Mouse (Mus musculus): Measurements from ENCODE around the gene Mark3. TPM values are rescaled to one million over a fixed set of nuclear protein-coding genes. Genes with fewer than 3 reads are reported as not detected.
A peak's percentile ranks its signal among the peaks of the same experiment; 100 is the strongest.

Gene Mark3
- polyA plus RNA-seq (2016; fragmentation: Nextera tagmentation; extraction: Ambion mirVana): 73.1 and 82.3 TPM in 2 replicates

DNA sequence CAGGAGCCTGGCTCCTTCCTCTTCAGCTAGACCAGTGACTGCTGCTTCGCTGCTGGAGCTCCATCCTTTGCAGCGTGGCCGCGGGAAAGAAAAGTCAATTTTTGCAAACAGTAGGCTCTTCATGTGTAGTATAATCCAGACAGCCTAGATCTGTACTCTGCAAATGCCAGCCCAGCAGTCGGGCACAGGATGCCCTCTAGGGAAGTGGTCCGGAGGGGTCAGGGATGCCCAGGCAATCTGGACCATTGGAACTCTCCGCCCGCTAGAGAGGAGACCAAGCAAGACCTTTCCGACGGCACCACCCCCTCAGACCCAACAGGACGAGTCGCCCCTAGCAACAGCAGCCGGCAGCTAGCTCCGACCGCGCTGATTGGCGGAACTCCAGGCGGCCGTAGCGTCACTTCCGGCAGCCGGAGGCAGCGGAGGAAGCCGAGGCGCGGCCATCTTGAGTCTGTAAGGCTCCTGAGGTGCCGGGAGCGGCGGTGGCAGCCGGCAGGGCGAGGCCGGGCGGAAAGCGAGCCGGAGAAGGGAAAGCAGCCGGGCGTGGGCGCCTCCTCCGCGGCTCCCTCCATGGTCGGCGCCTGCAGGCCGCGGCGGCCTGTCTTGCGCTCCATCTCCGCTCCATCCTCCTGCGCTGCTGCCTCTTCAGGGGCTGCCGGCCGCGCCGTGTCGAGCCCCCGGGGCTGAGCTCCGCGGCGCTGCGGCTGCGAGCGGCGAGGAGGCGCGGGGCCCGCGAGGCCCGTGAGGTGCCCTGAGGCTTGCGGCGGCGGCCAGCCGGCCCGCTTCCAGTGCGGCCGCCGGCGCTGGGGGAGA lies at the start of gene Mark3:
Gene Mark3, plus strand, starts transcription at position 450 of the 813 bp plus-strand sequence.
- Histone ChIP-seq H3K27ac (peak within 1 kb of the TSS; percentile 93), H3K36me3 (replicated peaks) (no peaks in the 10 kb centered on the region), H3K4me2 (peak within 1 kb of the TSS; percentile 96), H3K27me3 (no peaks in the 10 kb centered on the region; the same call in 1 of the 2 replicates), H3K9ac (peak within 1 kb of the TSS; percentile 100), H3K9me3 (no peaks in the 10 kb centered on the region), H3K4me1 (peaks cover 26% of the 10 kb centered on the region), H3K4me3 (replicated peaks) (peak within 1 kb of the TSS; percentile 100)
- peak; percentile 98 for ATAC-seq (ENCODE audit: low FRiP score)
- under 1% methylated on average over 53 of the region's 75 CpGs for WGBS

DNA sequence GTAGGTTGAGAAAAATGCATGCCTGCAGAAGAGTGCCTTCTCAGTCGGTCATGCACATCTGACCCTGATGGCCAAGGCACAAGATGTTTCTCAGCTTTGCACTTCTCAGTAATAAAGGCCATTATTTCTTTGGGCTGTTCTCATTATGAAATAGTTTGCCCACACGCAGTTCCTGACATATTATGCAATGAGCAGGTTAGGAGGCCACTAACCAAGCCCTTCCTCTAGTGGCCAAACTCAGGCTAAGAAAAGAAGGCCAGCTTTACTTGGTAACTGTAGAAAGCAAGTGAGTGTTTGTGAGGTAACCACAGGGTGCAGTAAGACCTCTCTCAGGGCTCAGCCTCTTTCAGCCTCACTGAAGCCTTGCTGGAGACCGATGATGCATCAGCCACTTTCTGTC lies 49.4 kb upstream of the Mark3 start:
- Histone ChIP-seq H3K9me3 (peaks cover 15% of the 10 kb centered on the region; the same call in 1 of the 2 replicates), H3K27ac (no peak overlapping the region), H3K4me2 (no peak overlapping the region), H3K4me1 (no peaks in the 10 kb centered on the region), H3K9ac (no peak overlapping the region), H3K27me3 (no peaks in the 10 kb centered on the region), H3K36me3 (replicated peaks) (no peaks in the 10 kb centered on the region), H3K4me3 (replicated peaks) (no peak overlapping the region)
- WGBS: 84% methylated on average over 3 of the region's 3 CpGs
- no peak for ATAC-seq (ENCODE audit: low FRiP score)

DNA sequence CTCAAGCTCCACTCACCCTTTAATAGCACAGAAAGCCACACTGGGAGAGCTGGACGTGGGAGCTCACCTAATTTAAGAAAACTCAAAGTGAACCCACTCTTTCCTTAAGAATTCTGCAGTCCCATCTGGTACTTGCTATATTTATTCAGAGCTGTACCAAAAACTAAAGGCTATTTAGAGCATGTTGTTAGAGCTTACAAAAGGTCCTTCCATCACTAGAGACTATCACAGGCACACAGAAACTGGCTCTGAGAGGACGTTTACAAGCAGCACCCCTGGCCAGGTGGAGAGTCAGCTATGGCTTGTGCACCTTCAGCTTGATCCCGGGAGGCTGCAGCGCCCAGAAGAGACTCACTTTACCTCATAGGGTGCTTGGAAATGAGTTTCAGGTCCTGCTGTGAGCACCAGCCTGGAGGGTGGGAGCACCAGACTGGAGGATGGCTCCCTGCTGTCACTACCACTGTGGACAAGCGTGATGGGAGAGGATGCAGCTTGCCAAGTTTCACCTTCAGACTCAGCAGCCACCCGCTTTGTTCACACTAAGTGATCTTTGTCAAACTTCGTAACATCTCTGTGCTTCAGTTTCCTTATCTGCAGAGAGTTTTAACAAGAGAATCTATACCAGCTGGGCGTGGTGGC lies 46.6 kb upstream of the Mark3 start:
- H3K36me3 ChIP-seq (replicated peaks): no peaks in the 10 kb centered on the region
- no peak overlapping the region for H3K27ac ChIP-seq
- peaks cover 4% of the 10 kb centered on the region; the same call in 1 of the 2 replicates for H3K9me3 ChIP-seq
- H3K4me3 ChIP-seq (replicated peaks): no peak overlapping the region
- WGBS: 63% methylated on average over 8 of the region's 8 CpGs
- no peak for ATAC-seq (ENCODE audit: low FRiP score)
- no peak overlapping the region for H3K4me2 ChIP-seq
- H3K27me3 ChIP-seq: no peaks in the 10 kb centered on the region
- H3K4me1 ChIP-seq: no peaks in the 10 kb centered on the region
- no peak overlapping the region for H3K9ac ChIP-seq

DNA sequence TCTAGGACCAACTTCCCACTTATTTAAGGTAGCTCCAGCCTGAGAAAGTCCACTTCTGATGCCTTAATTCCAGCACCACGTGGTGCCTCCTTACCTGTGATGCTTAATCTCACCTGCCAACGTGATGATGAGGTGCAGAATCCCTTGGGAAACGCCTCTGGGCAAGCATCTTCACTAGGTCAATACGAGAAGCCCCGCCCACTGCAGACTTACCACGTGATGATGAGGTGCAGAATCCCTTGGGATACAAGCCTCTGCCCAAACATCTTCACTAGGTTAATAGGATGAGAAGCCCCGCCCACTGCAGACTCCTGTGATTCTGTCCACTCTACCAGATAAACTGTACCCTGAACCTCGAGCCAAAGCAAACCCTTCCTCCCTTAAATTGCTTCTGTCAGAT lies 45.1 kb upstream of the Mark3 start:
- no peaks in the 10 kb centered on the region for H3K36me3 ChIP-seq (replicated peaks)
- H3K4me3 ChIP-seq (replicated peaks): no peak overlapping the region
- ATAC-seq (ENCODE audit: low FRiP score): no peak
- H3K27me3 ChIP-seq: no peaks in the 10 kb centered on the region
- H3K4me1 ChIP-seq: no peaks in the 10 kb centered on the region
- no peak overlapping the region for H3K27ac ChIP-seq
- no peaks in the 10 kb centered on the region for H3K9me3 ChIP-seq
- WGBS: 27% methylated on average over 8 of the region's 8 CpGs
- H3K9ac ChIP-seq: no peak overlapping the region
- H3K4me2 ChIP-seq: no peak overlapping the region

DNA sequence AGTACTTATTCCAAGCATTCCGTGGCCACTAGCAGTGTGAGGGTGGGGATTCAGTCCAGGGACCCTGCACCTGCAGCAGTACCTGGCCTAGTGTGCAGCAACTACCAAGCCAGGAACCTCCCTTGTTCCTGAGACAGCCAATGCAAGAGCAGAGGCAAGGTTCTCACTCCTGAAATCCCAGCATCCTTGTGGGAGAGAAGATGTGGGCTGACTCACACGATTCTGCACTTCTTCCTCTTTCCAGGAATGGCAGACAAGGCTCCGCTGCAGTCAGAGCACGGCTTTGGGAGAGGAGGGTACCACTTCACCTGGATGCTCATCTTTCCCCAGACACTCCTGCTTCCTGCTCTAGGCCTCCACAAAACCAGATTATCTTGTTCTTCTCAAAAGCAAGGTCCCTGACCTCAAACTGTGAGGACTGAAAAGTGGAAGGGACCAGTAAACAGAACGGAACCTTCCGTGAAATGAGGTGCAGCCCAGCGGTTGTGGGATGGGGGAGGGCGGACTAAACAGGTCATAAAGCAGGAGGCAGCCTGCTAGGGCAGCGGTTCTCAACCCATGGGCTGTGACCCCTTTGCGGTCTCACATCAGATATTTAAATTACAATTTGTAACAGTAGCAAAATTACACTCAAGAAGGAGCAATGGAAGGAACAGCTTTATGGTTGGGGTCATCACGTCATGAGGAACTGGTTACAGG lies 41.1 kb upstream of the Mark3 start:
- no peak overlapping the region for H3K4me2 ChIP-seq
- no peak overlapping the region for H3K9ac ChIP-seq
- 67% methylated on average over 11 of the region's 11 CpGs for WGBS
- H3K4me1 ChIP-seq: peaks cover 10% of the 10 kb centered on the region
- H3K36me3 ChIP-seq (replicated peaks): no peaks in the 10 kb centered on the region
- H3K27me3 ChIP-seq: no peaks in the 10 kb centered on the region
- no peak overlapping the region for H3K4me3 ChIP-seq (replicated peaks)
- no peak for ATAC-seq (ENCODE audit: low FRiP score)
- no peak overlapping the region for H3K27ac ChIP-seq
- H3K9me3 ChIP-seq: no peaks in the 10 kb centered on the region

DNA sequence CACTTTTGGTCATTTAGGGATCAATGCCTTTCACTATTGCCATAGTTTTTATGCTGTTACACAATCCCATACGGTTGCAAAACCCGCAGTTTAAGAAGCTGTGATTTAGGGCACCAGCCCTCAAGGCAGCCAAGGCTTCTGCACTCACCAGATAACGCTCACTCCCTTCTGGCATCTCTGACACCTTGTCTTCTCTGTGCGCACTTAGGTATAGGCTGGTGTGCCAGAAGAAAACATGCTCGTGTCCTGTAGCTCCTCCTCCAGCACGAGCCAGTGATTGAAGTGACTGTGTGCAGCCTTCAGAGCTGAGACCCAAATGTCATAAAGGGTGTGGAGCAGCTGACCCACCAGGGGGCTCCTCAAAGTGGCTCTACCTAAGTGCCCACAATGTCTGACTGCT lies 39.0 kb upstream of the Mark3 start:
- Histone ChIP-seq H3K27me3 (no peaks in the 10 kb centered on the region), H3K4me1 (peaks cover 22% of the 10 kb centered on the region), H3K4me2 (no peak overlapping the region), H3K9me3 (no peaks in the 10 kb centered on the region), H3K36me3 (replicated peaks) (peaks cover 12% of the 10 kb centered on the region), H3K27ac (no peak overlapping the region), H3K9ac (no peak overlapping the region), H3K4me3 (replicated peaks) (no peak overlapping the region)
- ATAC-seq (ENCODE audit: low FRiP score): no peak
- 77% methylated on average over 6 of the region's 6 CpGs for WGBS

DNA sequence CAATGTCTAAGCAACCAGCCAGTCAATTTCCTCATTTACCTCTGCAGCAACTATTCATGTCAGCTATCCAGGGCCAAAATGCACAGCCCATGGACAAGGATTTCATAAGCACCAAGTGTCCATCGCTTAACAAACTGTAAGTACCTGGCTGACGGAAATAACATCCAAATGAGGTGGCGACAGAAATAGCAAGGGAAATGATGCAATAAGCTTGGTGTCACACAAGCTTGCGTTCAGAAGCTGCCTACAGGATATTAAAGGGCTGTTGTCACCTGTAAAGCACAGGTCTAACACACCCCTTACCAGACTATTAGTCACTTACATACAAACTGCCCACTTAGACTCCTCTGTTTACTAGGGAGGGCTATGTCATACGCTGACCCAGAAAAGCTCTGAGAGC lies 38.6 kb upstream of the Mark3 start:
- no peak overlapping the region for H3K27ac ChIP-seq
- H3K9ac ChIP-seq: no peak overlapping the region
- no peak overlapping the region for H3K4me3 ChIP-seq (replicated peaks)
- no peak overlapping the region for H3K4me2 ChIP-seq
- peaks cover 17% of the 10 kb centered on the region for H3K36me3 ChIP-seq (replicated peaks)
- H3K27me3 ChIP-seq: no peaks in the 10 kb centered on the region
- no peak for ATAC-seq (ENCODE audit: low FRiP score)
- H3K4me1 ChIP-seq: peaks cover 27% of the 10 kb centered on the region
- 92% methylated on average over 5 of the region's 5 CpGs for WGBS
- no peaks in the 10 kb centered on the region for H3K9me3 ChIP-seq

DNA sequence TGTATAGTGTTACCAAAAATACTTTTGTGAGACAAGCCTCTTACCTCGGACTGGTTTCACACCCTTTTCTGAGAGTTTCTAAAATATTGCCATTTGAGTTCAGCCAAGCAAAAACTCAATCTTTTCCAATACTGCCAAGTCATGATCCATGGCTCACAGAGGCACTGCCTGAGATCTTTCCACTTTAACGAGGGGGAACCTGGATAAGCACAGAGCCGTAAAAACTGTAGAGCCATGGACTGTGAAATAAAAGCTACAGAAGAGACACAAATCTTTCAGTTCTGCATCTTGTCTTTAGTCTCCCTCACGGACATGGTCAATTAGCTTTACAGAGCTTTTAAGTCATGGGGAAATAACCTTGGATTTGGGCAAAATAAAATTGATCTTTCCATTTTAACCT lies 37.6 kb upstream of the Mark3 start:
- peaks cover 28% of the 10 kb centered on the region for H3K4me1 ChIP-seq
- H3K36me3 ChIP-seq (replicated peaks): peaks cover 26% of the 10 kb centered on the region
- H3K9me3 ChIP-seq: no peaks in the 10 kb centered on the region
- 27% methylated on average over 4 of the region's 4 CpGs for WGBS
- peak overlapping the region; percentile 87 for H3K9ac ChIP-seq
- H3K27ac ChIP-seq: no peak overlapping the region
- H3K4me3 ChIP-seq (replicated peaks): peak overlapping the region; percentile 96
- H3K27me3 ChIP-seq: no peaks in the 10 kb centered on the region
- peak overlapping the region; percentile 56 for H3K4me2 ChIP-seq
- no peak for ATAC-seq (ENCODE audit: low FRiP score)

DNA sequence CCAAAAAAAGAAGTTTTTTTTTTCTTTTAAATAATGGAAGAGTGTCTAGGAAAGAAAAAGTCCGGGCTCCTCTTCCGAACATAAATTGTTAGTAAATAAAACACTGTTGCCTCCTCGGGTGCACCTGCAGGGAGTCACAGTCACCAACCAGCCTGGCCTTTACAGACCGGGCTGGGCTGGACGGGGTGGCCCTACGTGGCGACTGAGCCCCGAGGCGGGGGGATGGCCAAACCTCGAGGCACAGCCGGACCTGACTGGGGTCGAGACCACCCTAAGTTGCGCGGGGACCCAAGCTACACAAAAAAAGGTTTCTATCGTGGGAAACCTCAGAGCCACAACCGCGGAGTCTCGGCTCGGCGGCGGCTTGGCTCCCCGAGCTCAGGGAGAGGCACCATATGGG lies 37.0 kb upstream of the Mark3 start:
- H3K27ac ChIP-seq: peak overlapping the region; percentile 78
- peak; percentile 39 for ATAC-seq (ENCODE audit: low FRiP score)
- peaks cover 28% of the 10 kb centered on the region for H3K4me1 ChIP-seq
- H3K9me3 ChIP-seq: no peaks in the 10 kb centered on the region
- peak overlapping the region; percentile 87 for H3K9ac ChIP-seq
- under 1% methylated on average over 22 of the region's 22 CpGs for WGBS
- H3K4me3 ChIP-seq (replicated peaks): peak overlapping the region; percentile 96
- no peaks in the 10 kb centered on the region for H3K27me3 ChIP-seq
- peak overlapping the region; percentile 56 for H3K4me2 ChIP-seq
- peaks cover 32% of the 10 kb centered on the region for H3K36me3 ChIP-seq (replicated peaks)

DNA sequence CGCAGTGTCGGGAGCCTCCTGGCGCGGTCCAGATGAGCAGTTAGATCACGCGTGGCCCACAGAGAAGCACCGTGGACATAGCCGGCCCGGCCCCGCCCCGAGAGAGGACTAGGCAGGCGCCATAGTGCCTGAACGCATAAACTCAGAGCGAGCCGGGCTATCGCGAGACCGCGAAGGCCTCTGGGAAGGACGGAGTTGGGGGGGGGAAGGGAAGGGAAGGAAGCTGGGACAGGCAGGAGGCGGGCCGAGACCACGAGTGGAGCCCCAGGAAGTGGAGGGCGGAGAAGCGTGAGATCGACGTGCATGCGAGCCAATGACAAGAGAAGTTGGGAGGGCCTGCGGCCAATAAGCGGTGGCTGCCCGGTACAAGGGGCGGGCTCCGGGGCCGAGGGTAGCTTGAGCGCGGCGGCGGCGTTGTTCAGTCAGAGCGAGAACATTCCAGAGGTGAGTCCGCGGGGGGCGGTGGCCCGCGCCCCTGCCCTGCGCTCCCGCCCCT lies 36.5 kb upstream of the Mark3 start, which contains the start of gene Eif5:
Gene Eif5, plus strand, starts transcription at position 221 of the 496 bp plus-strand sequence.
- Histone ChIP-seq H3K4me2 (peak within 1 kb of the TSS; percentile 88), H3K4me1 (peaks cover 28% of the 10 kb centered on the region), H3K27me3 (no peaks in the 10 kb centered on the region), H3K9me3 (no peaks in the 10 kb centered on the region), H3K36me3 (replicated peaks) (peaks cover 37% of the 10 kb centered on the region), H3K9ac (peak within 1 kb of the TSS; percentile 96), H3K4me3 (replicated peaks) (peak within 1 kb of the TSS; percentile 96), H3K27ac (peak within 1 kb of the TSS; percentile 97)
- peak; percentile 99 for ATAC-seq (ENCODE audit: low FRiP score)
- WGBS: under 1% methylated on average over 42 of the region's 47 CpGs

DNA sequence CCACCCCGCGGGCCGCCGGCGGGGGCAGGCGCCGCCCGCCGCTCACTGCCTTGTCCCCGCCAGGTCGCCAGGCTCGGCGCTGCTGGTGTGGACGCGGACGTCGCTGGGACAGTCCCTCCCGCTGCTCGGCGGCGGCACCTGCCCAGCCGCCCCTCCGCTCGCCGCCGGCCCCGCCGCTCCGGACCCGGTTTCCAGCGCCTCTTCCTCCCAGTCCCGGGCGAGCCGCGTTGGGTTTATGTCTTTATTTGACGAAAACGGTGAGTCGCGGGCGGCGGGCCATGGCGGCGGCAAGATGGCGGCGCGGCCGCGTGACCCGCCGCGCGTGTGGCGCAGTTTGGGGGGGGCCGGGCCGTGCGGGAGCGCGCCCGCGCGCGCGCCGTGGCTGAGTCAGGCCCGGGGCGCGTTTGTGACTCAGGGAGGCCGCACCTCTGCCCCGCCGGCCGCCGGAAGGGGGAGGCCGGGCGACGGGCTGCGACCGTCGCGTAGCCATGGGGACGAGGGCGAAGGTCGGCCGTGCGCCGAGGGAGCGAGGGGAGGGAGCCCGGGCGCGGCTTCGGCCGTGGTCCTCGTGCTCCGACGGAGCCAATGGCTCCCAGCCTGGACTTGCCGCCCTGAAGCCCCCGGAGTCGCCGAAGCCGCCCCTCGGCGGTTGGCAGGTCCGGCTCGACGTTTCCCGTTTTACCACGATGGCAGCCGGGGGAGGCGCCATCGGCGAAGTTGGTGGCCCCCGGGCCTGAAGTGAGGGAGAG lies 35.9 kb upstream of the Mark3 start:
- H3K27ac ChIP-seq: peak overlapping the region; percentile 97
- H3K36me3 ChIP-seq (replicated peaks): peaks cover 44% of the 10 kb centered on the region
- no peaks in the 10 kb centered on the region for H3K27me3 ChIP-seq
- ATAC-seq (ENCODE audit: low FRiP score): peak; percentile 49
- H3K4me3 ChIP-seq (replicated peaks): peak overlapping the region; percentile 96
- H3K9ac ChIP-seq: peak overlapping the region; percentile 96
- 0% methylated on average over 106 of the region's 111 CpGs for WGBS
- H3K4me1 ChIP-seq: peaks cover 28% of the 10 kb centered on the region
- peak overlapping the region; percentile 88 for H3K4me2 ChIP-seq
- no peaks in the 10 kb centered on the region for H3K9me3 ChIP-seq

DNA sequence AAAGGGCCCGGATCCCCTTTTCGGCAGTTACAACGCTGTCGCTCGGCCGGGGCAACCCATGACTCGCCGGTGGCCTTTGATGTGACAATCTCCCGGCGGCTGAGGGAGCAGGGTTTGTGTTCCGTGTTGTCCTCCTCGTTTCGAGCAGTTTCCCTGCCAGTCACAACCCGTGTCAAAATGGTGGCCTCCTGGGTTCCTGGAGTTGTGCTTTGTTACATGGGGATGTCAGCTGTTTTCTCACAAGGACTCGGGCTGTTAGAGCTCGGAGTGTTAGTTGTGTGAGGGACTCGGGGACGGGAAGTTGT lies 35.3 kb upstream of the Mark3 start:
- Histone ChIP-seq H3K27ac (peak overlapping the region; percentile 97), H3K9ac (peak overlapping the region; percentile 96), H3K4me3 (replicated peaks) (peak overlapping the region; percentile 96), H3K27me3 (no peaks in the 10 kb centered on the region), H3K4me1 (peaks cover 28% of the 10 kb centered on the region), H3K4me2 (peak overlapping the region; percentile 88), H3K9me3 (no peaks in the 10 kb centered on the region), H3K36me3 (replicated peaks) (peaks cover 49% of the 10 kb centered on the region)
- WGBS: 2% methylated on average over 18 of the region's 18 CpGs
- no peak for ATAC-seq (ENCODE audit: low FRiP score)

Data from forebrain, embryonic 12.5 days (tissue).